Mouse (Mus musculus) CH12.LX (cell line): Measurements from ENCODE around the gene Gm37240.

Experiments
- BHLHE40 ChIP-seq: IDR thresholded peaks from 2 replicates; pipeline ENCODE4 v1.6.1; 2011; ENCODE audit warnings: mild to moderate bottlenecking, low read depth, low read length, improper control_type of control experiment
- CTCF ChIP-seq, 2 experiments: IDR thresholded peaks in 1 of 2; conservative IDR thresholded peaks in 1 of 2; 2 replicates each; pipeline ENCODE4 v1.5.1; 2011 to 2012; ENCODE audit warnings: low read depth in 2 of 2, low read length in 2 of 2, improper control_type of control experiment in 1 of 2, inconsistent platforms in 1 of 2, mild to moderate bottlenecking in 1 of 2, moderate library complexity in 1 of 2
- E2F4 ChIP-seq: IDR thresholded peaks from 2 replicates; pipeline ENCODE4 v1.6.1; 2011; ENCODE audit warnings: low read depth, low read length, improper control_type of control experiment; ENCODE audit not compliant: insufficient replicate concordance
- EP300 ChIP-seq: IDR thresholded peaks from 2 replicates; pipeline ENCODE4 v1.6.1; 2011; ENCODE audit warnings: low read length, improper control_type of control experiment
- HCFC1 ChIP-seq: IDR thresholded peaks from 2 replicates; pipeline ENCODE4 v1.6.1; 2012; ENCODE audit warnings: low read depth, mild to moderate bottlenecking, inconsistent platforms, low read length, improper control_type of control experiment
- MEF2A ChIP-seq: IDR thresholded peaks from 2 replicates; pipeline ENCODE4 v1.6.1; 2014; ENCODE audit warnings: low read depth, mild to moderate bottlenecking, inconsistent platforms, low read length, improper control_type of control experiment, borderline replicate concordance
- MYC ChIP-seq: IDR thresholded peaks from 2 replicates; pipeline ENCODE4 v1.6.1; 2011; ENCODE audit warnings: low read depth, mild to moderate bottlenecking, improper control_type of control experiment, low read length
- POLR2A ChIP-seq: IDR thresholded peaks from 2 replicates; pipeline ENCODE4 v1.6.1; 2011; ENCODE audit warnings: low read depth, mild to moderate bottlenecking, improper control_type of control experiment, low read length
- POLR2AphosphoS2 ChIP-seq: IDR thresholded peaks from 2 replicates; pipeline ENCODE4 v1.6.1; 2011; ENCODE audit warnings: low read depth, low read length, improper control_type of control experiment
- RAD21 ChIP-seq: IDR thresholded peaks from 2 replicates; pipeline ENCODE4 v1.6.1; 2011; ENCODE audit warnings: low read depth, mild to moderate bottlenecking, low read length, improper control_type of control experiment, moderate library complexity
- TCF12 ChIP-seq: IDR thresholded peaks from 2 replicates; pipeline ENCODE4 v1.6.1; 2014; ENCODE audit warnings: low read depth, mild to moderate bottlenecking, inconsistent platforms, low read length, improper control_type of control experiment
- ZC3H11A ChIP-seq: IDR thresholded peaks from 2 replicates; pipeline ENCODE4 v1.6.1; 2012; ENCODE audit warnings: low read depth, mild to moderate bottlenecking, inconsistent platforms, low read length, improper control_type of control experiment

DNA sequence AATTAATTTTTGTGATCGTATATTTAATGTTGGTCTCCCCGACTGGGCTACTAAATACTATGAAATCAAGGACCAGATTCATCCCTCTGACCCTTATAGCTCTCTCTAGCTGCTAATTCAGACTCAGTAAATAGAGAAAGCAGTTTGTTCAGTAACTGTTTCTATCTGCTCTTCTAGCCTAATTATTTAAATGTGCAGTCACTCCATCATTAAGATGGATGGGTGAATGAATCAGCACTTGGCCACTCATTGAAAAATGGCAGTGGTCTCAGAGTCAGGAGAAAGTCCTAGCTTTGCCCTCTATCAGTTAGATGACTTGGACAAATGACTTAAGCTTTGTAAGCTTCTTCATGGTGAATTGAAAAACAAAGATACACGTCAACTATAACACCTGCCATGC lies 387.2 kb downstream of the Gm37240 start:
- TF ChIP-seq RAD21: no peak
- no peak for TF ChIP-seq CTCF (conservative IDR thresholded peaks at IDR 0.05 in 1 of 2, IDR thresholded peaks at IDR 0.05 in 1 of 2; ENCODE audit: low read depth in 2 of 2, low read length in 2 of 2)
- TF ChIP-seq MEF2A: no peak
- no peak for TF ChIP-seq POLR2A
- TF ChIP-seq ZC3H11A: no peak
- TF ChIP-seq EP300: no peak
- TF ChIP-seq E2F4: no peak
- TF ChIP-seq BHLHE40: no peak
- TF ChIP-seq TCF12: no peak
- no peak for TF ChIP-seq POLR2AphosphoS2
- TF ChIP-seq MYC: no peak
- no peak for TF ChIP-seq HCFC1
